Mouse (Mus musculus): Measurements from ENCODE around the gene Hbq1b. TPM values are rescaled to one million over a fixed set of nuclear protein-coding genes. Genes with fewer than 3 reads are reported as not detected.
"Not testable (repeated sequence)": the region's sequence is repeated elsewhere in the genome, so short reads cannot be mapped to it uniquely, and the experiment has no call there.

Hbq1b gene
- polyA plus RNA-seq, 1 experiment from 2014 or later, result 158 TPM

DNA sequence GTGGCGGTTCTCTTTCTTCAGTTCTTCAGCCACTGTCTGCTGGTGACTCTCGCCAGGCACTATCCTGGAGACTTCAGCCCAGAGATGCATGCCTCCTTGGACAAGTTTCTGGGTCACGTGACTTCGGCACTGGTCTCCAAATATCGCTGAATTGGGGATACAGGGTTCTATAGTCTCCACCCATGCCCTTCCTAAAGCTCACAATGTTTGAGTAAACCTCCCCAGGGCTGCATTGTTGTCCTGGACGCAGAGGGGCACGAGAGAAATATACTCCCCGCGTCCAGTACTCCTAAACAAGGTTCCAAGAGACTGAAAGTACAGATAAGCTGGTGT is 694 bp downstream of the Hbq1b start:
- H3K4me3 ChIP-seq (ENCODE audit: low read depth, low read length), result peak overlapping the region; percentile 65
- H3K4me1 ChIP-seq (ENCODE audit: control insufficient read depth, low read depth, low read length), result peaks cover 30% of the 10 kb centered on the region
- H3K9me3 ChIP-seq (replicated peaks; ENCODE audit: control insufficient read depth, low read length), result no peaks in the 10 kb centered on the region
- 46% methylated on average over 9 of the region's 9 CpGs for WGBS (ENCODE audit: insufficient replicate concordance)
- no peaks in the 10 kb centered on the region for H3K27me3 ChIP-seq (ENCODE audit: control insufficient read depth, insufficient read depth, low read depth, low read length)
- H3K27ac ChIP-seq (ENCODE audit: low read length), result peak overlapping the region; percentile 98
- peaks cover 3% of the 10 kb centered on the region; the same call in 1 of the 2 replicates for H3K36me3 ChIP-seq (ENCODE audit: control insufficient read depth, insufficient read depth)
- peak overlapping the region; percentile 63 for H3K9ac ChIP-seq (ENCODE audit: low read depth, low read length)
- no peak for ATAC-seq (ENCODE audit: low read depth)
- peak overlapping the region; percentile 39 for H3K4me2 ChIP-seq (ENCODE audit: low read depth, low read length)

DNA sequence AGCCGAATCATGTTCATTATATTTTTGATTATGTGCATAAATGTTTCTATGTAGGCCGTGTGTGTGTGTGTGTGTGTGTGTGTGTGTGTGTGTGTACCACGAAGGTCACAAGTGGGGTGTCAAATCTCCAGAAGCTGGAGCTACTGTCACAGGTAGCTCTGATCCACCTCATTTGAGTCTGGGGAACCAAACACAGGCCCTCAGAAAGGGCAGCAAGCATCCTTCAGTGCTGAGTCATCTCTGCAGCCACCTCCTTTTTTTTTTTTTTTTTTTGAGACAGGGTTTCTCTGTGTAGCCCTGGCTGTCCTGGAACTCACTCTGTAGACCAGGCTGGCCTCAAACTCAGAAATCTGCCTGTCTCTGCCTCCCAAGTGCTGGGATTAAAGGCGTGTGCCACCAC is 6.1 kb downstream of the Hbq1b start:
- Histone ChIP-seq H3K4me3 (ENCODE audit: low read depth, low read length) (peak overlapping the region; percentile 34), H3K4me1 (ENCODE audit: control insufficient read depth, low read depth, low read length) (peaks cover 47% of the 10 kb centered on the region), H3K4me2 (ENCODE audit: low read depth, low read length) (peak overlapping the region; percentile 84), H3K9ac (ENCODE audit: low read depth, low read length) (peak overlapping the region; percentile 71), H3K27ac (ENCODE audit: low read length) (peak overlapping the region; percentile 98)
- WGBS (ENCODE audit: insufficient replicate concordance), result 47% methylated on average over 4 of the region's 4 CpGs
- H3K36me3 ChIP-seq (ENCODE audit: control insufficient read depth, insufficient read depth); ATAC-seq (ENCODE audit: low read depth); H3K9me3 ChIP-seq (replicated peaks; ENCODE audit: control insufficient read depth, low read length); H3K27me3 ChIP-seq (ENCODE audit: control insufficient read depth, insufficient read depth, low read depth, low read length): not testable (repeated sequence)

DNA sequence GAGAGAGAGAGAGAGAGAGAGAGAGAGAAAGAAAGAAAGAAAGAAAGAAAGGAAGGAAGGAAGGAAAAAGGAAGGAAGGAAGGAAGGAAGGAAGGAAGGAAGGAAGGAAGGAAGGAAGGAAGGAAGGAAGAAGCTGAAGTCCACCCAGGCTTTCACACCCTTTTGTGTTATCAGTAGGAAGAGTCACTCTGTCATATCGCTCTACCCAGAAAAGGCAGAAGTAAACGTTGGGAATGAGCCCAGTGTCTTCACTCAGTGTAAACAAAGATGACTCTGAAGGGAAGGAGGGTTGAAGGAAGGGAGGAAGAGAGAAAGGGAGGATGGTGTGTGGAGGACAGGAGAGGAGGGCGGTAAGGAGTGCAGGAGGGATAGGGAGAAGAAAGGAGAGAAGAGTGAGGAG is 6.7 kb downstream of the Hbq1b start:
- ATAC-seq (ENCODE audit: low read depth), result peak; percentile 19
- H3K4me1 ChIP-seq (ENCODE audit: control insufficient read depth, low read depth, low read length), result peaks cover 45% of the 10 kb centered on the region
- H3K4me3 ChIP-seq (ENCODE audit: low read depth, low read length), result peak overlapping the region; percentile 45
- not testable (repeated sequence) for H3K36me3 ChIP-seq (ENCODE audit: control insufficient read depth, insufficient read depth); H3K27me3 ChIP-seq (ENCODE audit: control insufficient read depth, insufficient read depth, low read depth, low read length); H3K9me3 ChIP-seq (replicated peaks; ENCODE audit: control insufficient read depth, low read length)
- WGBS (ENCODE audit: insufficient replicate concordance), result 35% methylated on average over 3 of the region's 3 CpGs
- H3K4me2 ChIP-seq (ENCODE audit: low read depth, low read length), result peak overlapping the region; percentile 68
- peak overlapping the region; percentile 98 for H3K27ac ChIP-seq (ENCODE audit: low read length)
- H3K9ac ChIP-seq (ENCODE audit: low read depth, low read length), result peak overlapping the region; percentile 75

DNA sequence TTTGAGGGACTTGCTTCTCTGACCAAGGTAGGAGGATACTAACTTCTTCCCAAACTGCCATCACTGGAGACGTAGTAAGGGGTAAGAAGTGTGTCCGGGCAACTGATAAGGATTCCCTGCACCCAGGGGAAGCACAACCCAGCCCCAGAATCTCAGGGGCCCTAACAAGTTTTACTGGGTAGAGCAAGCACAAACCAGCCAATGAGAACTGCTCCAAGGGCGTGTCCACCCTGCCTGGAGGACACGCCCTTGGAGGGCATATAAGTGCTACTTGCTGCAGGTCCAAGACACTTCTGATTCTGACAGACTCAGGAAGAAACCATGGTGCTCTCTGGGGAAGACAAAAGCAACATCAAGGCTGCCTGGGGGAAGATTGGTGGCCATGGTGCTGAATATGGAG is 9.4 kb downstream of the Hbq1b start, which contains the start of gene Hba-a2:
Gene Hba-a2, plus strand, starts transcription at position 287 of the 400 bp plus-strand sequence.
- not testable (repeated sequence) for H3K9me3 ChIP-seq (replicated peaks; ENCODE audit: control insufficient read depth, low read length); H3K27me3 ChIP-seq (ENCODE audit: control insufficient read depth, insufficient read depth, low read depth, low read length); H3K36me3 ChIP-seq (ENCODE audit: control insufficient read depth, insufficient read depth)
- Histone ChIP-seq H3K9ac (ENCODE audit: low read depth, low read length) (peak within 1 kb of the TSS; percentile 75), H3K4me3 (ENCODE audit: low read depth, low read length) (peak within 1 kb of the TSS; percentile 62), H3K4me1 (ENCODE audit: control insufficient read depth, low read depth, low read length) (peaks cover 36% of the 10 kb centered on the region), H3K27ac (ENCODE audit: low read length) (peak within 1 kb of the TSS; percentile 98), H3K4me2 (ENCODE audit: low read depth, low read length) (peak within 1 kb of the TSS; percentile 68)
- peak; percentile 81 for ATAC-seq (ENCODE audit: low read depth)
- no CpG with 5 or more reads among the region's 4 CpGs for whole genome bisulfite sequencing (ENCODE audit: insufficient replicate concordance)

DNA sequence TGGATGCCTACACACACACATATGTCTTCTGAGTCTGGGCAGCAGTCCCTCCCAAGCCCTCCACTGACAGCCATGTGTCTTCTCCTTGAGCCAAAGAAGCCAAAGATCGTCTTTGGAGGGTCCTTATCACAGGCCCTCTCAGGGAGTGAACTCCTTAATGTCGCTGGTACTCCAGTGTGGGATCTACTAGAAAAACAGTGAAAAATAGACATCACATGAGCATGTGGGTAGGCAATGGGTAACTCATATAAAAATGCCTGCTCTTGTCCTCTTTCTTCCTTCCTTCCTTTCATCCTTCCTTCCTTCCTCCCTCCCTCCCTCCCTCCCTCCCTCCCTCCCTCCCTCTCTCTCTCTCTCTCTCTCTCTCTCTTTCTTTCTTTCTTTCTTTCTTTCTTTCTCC is 10.7 kb downstream of the Hbq1b start:
- peak overlapping the region; percentile 30; the same call in 1 of the 2 replicates for H3K4me2 ChIP-seq (ENCODE audit: low read depth, low read length)
- not testable (repeated sequence) for H3K9me3 ChIP-seq (replicated peaks; ENCODE audit: control insufficient read depth, low read length); H3K27me3 ChIP-seq (ENCODE audit: control insufficient read depth, insufficient read depth, low read depth, low read length); H3K36me3 ChIP-seq (ENCODE audit: control insufficient read depth, insufficient read depth)
- peak overlapping the region; percentile 62 for H3K4me3 ChIP-seq (ENCODE audit: low read depth, low read length)
- H3K9ac ChIP-seq (ENCODE audit: low read depth, low read length), result peak overlapping the region; percentile 67
- 20% methylated on average over 2 of the region's 2 CpGs for WGBS (ENCODE audit: insufficient replicate concordance)
- peaks cover 24% of the 10 kb centered on the region for H3K4me1 ChIP-seq (ENCODE audit: control insufficient read depth, low read depth, low read length)
- H3K27ac ChIP-seq (ENCODE audit: low read length), result peak overlapping the region; percentile 96
- peak; percentile 2; the same call in 1 of the 2 replicates for ATAC-seq (ENCODE audit: low read depth)

DNA sequence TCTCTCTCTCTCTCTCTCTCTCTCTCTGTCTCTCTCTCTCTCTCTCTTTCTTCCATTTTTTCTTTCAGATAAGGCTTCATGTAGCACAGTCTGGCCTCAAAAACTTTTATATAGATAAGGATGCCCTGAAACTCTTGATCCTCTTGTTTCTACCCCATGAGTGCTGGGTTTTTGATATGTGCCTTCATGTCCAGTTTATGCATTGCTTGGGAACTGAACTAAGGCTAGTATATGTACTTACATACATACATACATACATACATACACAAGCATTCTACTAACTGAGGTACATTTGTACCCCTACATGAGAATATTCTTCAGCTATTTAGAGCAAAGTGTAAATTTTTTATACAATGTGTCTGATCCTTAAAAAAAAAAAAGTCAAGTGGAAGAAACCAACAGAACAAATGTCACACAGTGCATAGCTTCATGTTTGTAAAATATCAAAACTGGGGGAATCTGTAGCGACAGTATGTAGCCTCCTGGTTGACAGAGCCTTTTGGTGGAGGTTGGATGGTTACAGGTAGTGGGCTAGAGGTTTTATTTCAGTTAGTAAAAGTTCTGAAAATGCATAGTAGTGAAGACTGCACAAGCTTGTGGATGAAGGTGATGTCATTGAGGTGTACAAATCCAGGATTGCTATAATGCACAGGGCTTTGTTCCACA is 11.2 kb downstream of the Hbq1b start:
- WGBS (ENCODE audit: insufficient replicate concordance), result 71% methylated on average over 1 of the region's 1 CpGs
- Histone ChIP-seq H3K4me1 (ENCODE audit: control insufficient read depth, low read depth, low read length) (peaks cover 22% of the 10 kb centered on the region), H3K9ac (ENCODE audit: low read depth, low read length) (peak overlapping the region; percentile 36; the same call in 1 of the 2 replicates), H3K4me2 (ENCODE audit: low read depth, low read length) (peak overlapping the region; percentile 14; the same call in 1 of the 2 replicates), H3K9me3 (replicated peaks; ENCODE audit: control insufficient read depth, low read length) (no peaks in the 10 kb centered on the region), H3K4me3 (ENCODE audit: low read depth, low read length) (peak overlapping the region; percentile 41), H3K27me3 (ENCODE audit: control insufficient read depth, insufficient read depth, low read depth, low read length) (0 out of 2 replicates have a peak, but pooled peaks cover 8% of the 10 kb centered on the region), H3K36me3 (ENCODE audit: control insufficient read depth, insufficient read depth) (peaks cover 2% of the 10 kb centered on the region; the same call in 1 of the 2 replicates), H3K27ac (ENCODE audit: low read length) (peak overlapping the region; percentile 83)
- ATAC-seq (ENCODE audit: low read depth), result peak; percentile 36

DNA sequence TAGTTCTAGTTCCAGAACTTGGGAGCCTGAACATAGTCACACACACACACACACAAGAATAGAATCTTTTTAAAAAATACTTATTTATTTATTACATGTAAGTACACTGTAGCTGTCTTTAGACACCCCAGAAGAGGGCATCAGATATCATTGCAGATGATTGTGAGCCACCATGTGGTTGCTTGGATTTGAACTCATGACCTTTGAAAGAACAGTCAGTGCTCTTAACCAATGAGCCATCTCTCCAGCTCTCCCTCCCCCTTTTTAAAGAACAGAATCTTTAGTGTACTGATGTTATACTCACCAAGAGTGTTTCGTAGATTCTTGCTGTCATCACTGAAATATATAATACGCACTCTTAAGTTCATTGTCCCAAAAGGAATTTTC is 11.8 kb downstream of the Hbq1b start:
- H3K27ac ChIP-seq (ENCODE audit: low read length), result peak overlapping the region; percentile 83
- ATAC-seq (ENCODE audit: low read depth), result no peak

DNA sequence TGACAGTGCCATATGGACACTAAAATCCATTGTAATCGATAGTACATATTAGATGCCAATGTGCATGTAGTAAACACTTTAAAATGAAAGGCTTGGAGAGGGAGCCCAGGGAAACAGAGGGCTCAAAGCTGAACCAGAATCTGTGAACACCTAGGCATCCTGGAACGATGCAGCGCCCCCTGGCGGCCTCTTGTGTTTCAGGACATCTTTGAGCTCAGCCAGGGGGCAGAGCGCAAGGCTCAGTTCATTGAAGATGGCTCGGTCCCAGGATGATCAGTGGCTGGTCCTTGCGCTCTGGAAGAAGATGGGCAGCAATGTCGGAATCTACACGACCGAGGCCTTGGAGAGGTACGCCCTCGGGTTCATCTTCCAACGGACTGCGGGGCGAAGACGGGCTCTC is 13.1 kb downstream of the Hbq1b start, which contains the start of gene Hbq1a:
Gene Hbq1a, plus strand, starts transcription at position 205 of the 400 bp plus-strand sequence.
- not testable (repeated sequence) for H3K4me1 ChIP-seq (ENCODE audit: control insufficient read depth, low read depth, low read length); H3K9me3 ChIP-seq (replicated peaks; ENCODE audit: control insufficient read depth, low read length); H3K27me3 ChIP-seq (ENCODE audit: control insufficient read depth, insufficient read depth, low read depth, low read length); ATAC-seq (ENCODE audit: low read depth); H3K36me3 ChIP-seq (ENCODE audit: control insufficient read depth, insufficient read depth)
- peak within 1 kb of the TSS; percentile 71 for H3K27ac ChIP-seq (ENCODE audit: low read length)
- peak within 1 kb of the TSS; percentile 54 for H3K4me2 ChIP-seq (ENCODE audit: low read depth, low read length)
- H3K4me3 ChIP-seq (ENCODE audit: low read depth, low read length), result peak within 1 kb of the TSS; percentile 54
- peak within 1 kb of the TSS; percentile 60 for H3K9ac ChIP-seq (ENCODE audit: low read depth, low read length)
- 6% methylated on average over 16 of the region's 16 CpGs for WGBS (ENCODE audit: insufficient replicate concordance)

More for the DNA sequence above, 11.8 kb downstream of the Hbq1b start:
- Histone ChIP-seq H3K4me1 (ENCODE audit: control insufficient read depth, low read depth, low read length) (peaks cover 22% of the 10 kb centered on the region), H3K27me3 (ENCODE audit: control insufficient read depth, insufficient read depth, low read depth, low read length) (0 out of 2 replicates have a peak, but pooled peaks cover 8% of the 10 kb centered on the region), H3K9ac (ENCODE audit: low read depth, low read length) (peak overlapping the region; percentile 24; the same call in 1 of the 2 replicates), H3K36me3 (ENCODE audit: control insufficient read depth, insufficient read depth) (peaks cover 2% of the 10 kb centered on the region; the same call in 1 of the 2 replicates), H3K4me3 (ENCODE audit: low read depth, low read length) (peak overlapping the region; percentile 41), H3K4me2 (ENCODE audit: low read depth, low read length) (peak overlapping the region; percentile 1; the same call in 1 of the 2 replicates), H3K9me3 (replicated peaks; ENCODE audit: control insufficient read depth, low read length) (no peaks in the 10 kb centered on the region)
- 92% methylated on average over 2 of the region's 2 CpGs for whole genome bisulfite sequencing (ENCODE audit: insufficient replicate concordance)

Data from liver, embryonic 16.5 days (tissue).